Mouse (Mus musculus): Measurements from ENCODE around the gene Lrcol1.

The Lrcol1 gene

DNA sequence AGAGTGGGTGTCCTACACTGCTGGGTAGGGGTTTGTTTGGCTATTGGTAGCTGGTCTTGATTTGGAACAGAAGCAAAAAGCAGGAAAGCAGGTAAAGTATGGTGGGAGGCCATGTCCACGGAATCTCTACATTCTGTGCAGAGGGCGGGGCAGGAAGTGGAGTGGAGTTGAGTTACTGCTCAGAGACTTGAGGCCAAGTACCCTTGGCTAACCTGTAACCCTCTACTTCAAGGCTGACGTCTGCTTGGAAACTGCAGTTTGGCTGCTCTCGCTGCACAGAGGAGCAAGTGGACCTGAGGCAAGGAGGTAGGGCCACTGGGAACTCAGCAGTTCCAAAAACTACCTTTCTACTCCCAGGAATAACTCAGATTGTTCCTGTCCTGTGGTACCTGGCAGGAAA, at the start of gene Lrcol1:
TSS of gene Lrcol1 (plus strand) at position 207 of the 400 bp plus-strand sequence.
- DNase-seq (ENCODE audit: inconsistent ontology term): no peak

DNA sequence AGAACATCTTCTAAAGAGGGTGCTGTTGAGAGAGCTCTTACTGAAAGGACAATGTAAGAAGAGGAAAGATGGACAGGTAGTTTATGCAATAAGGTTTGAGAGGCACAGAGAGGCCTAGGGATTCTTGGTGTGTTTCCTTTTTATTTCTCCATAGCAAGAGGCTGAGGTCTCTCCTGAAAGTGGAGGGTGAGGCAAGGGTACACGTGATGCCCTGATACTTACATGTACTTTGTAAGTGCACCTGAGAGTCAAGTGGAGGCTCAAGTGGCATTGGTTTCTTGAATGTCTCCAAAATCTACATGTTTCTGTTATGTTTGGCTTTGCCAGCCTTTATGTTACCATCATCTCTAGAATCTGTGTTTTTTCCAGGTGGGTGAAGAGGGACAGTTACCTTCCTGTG, 47.9 kb upstream of the Lrcol1 start:
- DNase-seq (ENCODE audit: inconsistent ontology term): no peak

DNA sequence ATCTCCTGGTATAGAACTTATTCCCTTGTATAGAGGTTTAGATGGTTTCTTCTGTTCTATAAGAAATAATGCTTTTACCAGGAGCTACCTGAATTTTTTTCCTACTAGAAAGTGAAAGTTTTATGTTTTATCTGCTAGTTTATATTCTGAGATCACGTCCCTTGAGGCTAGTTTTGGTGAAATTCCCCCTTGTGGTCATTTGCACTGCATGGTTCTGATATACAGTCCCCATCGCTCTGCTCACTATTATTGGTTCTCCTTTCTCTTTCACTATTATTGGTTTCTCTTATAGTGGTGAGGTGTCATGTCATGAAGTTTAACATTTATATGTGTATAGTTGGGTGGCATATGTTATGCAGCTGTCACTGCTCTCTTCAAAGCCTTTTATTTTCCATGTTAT, 43.9 kb upstream of the Lrcol1 start:
- DNase-seq (ENCODE audit: inconsistent ontology term): no peak

DNA sequence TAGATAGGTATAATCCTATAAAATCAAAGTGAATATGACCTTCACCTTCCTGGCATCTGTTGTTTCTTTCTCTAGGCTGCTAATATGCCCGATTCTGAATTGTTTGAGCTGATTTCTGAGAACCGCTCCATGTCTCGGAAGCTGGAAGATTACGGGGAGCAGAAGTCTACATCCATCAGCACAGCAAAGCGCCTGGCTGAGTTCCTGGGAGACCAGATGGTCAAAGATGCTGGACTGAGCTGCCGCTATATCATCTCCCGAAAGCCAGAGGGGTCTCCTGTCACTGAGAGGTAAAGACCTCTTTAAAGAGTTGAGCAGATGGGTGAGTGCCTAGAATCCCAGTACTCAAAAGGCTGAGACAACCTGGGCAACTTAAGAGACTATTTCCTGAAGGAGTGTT, 35.7 kb upstream of the Lrcol1 start:
- DNase-seq (ENCODE audit: inconsistent ontology term): no peak

DNA sequence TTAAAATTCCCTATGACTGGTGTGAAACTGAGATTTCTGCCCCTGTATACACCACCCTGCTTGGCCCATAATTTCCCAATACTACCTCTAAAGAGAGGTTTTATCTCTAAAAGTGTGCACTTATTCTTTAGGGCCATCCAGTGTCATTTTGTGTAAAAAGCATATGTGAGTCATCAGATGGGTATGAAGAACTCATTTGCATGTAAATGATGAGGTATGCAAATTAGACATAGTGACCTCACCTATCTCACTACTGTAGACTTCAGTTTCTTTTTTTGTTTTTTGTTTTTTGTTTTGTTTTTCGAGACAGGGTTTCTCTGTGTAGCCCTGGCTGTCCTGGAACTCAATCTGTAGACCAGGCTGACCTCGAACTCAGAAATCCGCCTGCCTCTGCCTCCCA, 31.4 kb upstream of the Lrcol1 start:
- peak; percentile 24 for DNase-seq (ENCODE audit: inconsistent ontology term)

DNA sequence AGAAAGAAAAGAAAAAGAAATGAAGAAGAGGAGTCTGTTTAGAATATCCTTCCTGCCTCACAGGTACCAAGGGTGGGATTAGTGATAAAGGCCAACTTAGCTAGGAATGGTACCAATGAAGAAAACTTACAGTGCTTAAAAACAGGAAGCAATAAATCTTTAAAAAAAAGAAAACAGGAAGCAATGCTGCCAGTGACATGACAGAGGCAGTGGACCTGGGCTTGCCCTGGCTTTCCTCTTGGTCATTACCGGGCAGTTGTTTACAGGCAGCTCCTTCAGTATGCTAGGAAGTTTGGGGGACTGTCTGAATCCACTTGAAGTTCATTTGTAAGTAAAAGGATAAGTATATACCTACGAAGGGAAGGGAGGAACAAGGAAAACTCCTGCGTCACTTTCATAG, 14.0 kb upstream of the Lrcol1 start:
- DNase-seq (ENCODE audit: inconsistent ontology term): no peak

DNA sequence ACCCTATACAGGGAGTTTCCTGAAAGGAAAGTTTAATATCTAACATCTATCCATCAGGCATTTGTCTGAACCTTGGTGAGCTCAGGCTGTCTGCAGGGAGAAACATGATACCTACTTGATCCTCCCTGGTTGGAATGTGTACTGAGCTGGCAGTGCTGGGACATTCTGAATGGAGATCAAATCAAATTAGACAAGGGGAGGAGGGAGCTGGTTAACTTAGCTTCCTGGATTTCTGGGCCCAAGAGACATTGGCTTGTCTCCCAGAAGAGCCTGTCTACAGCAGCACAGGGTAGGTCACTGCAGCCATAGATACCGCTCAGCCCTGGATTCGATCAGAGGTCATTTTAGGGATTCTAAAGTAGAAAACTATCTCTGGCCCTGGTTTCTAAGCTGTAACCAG, 5.7 kb upstream of the Lrcol1 start:
- peak; percentile 85 for DNase-seq (ENCODE audit: inconsistent ontology term)

DNA sequence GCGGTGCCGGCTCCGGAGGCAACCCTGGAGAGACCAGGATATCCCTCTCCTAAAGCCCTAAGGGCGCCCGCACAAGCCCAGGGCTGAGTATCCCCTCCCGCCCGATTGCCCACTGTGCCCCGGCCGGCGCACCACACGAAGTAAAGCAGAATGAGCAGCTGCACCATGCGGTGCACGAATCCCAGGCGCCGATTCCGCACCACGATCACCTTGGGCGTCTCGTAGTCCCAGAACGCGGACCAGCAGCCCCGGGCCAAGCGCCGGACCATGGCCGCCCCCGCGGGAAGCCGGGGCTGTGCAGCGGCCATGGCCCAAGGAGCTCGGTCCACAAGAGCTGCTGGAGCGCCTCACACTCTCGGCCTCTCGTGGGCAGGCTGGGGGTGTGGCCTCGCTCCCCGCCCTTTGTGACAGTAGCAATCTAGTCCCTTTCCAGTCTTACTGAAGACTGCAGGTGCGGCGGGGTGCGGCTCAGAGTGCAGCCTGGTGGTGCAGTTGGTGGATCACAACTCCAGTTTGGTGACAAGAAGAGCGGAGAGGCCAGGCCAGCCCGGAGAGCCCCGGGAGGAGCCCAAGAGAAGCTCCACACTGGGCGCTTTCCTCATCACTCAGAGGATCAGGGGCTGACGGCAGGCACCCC, 1.8 kb upstream of the Lrcol1 start, which contains the start of gene P2rx2:
TSS of gene P2rx2 (minus strand) at position 565 of the 637 bp plus-strand sequence.
- DNase-seq (ENCODE audit: inconsistent ontology term): peak; percentile 72

DNA sequence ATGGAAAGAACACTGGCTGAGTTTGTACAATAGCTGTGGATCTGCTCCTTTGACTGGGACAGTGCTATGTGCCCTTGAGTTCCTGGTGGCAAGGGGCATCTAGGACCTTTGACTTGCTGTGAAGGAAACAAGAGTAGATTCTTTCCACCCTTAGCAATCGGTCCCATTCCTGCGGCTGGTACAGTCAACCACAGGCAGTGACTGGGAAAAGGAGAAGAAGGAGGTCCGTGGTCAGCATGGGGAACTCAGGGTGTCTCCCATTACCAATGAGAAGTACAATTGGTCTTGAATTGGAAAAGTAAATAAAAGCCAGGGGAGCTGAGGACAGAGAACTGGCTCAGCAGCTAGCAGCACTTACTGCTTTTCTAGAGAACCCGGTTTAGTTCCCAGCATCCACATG, 1.0 kb downstream of the Lrcol1 start:
- no peak for DNase-seq (ENCODE audit: inconsistent ontology term)

DNA sequence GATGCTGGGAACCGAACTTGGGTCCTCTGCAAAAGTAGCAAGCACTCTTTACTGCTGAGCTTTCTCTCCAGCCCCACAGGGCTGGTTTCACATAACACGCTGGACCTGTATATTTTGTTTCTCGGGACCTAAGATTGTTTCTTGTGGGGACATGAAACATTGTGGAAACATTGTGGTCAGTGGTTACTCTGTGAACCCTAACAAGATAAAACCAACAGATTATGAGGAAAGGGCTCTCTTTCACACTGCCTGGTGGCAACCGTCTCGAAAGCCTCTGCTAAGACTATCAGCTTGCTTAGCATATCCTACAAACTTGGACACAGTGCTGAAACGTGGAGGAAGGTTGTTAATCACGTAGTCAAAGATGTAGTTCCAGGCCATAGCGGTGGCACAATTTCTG, 2.5 kb downstream of the Lrcol1 start:
- no peak for DNase-seq (ENCODE audit: inconsistent ontology term)

DNA sequence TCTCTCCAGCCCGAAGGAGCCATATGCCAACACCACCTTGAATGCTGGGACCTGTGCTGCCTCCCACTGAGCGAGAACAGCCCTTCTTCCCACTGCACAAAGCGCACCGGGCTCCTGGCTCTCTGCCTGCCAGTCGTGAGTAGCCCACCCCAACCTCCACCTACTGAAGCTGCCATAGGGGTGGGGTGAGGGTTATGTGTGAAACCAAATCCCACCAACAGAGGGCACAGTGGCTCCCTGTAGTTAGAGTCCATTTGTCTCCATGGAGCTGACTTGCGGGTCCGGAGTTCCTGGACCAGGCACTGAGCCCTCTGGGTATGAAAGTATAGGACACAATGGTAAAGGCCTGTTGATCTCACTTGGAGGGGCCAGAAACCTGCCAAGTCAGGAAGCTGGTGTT, 10.2 kb downstream of the Lrcol1 start:
- DNase-seq (ENCODE audit: inconsistent ontology term): no peak

DNA sequence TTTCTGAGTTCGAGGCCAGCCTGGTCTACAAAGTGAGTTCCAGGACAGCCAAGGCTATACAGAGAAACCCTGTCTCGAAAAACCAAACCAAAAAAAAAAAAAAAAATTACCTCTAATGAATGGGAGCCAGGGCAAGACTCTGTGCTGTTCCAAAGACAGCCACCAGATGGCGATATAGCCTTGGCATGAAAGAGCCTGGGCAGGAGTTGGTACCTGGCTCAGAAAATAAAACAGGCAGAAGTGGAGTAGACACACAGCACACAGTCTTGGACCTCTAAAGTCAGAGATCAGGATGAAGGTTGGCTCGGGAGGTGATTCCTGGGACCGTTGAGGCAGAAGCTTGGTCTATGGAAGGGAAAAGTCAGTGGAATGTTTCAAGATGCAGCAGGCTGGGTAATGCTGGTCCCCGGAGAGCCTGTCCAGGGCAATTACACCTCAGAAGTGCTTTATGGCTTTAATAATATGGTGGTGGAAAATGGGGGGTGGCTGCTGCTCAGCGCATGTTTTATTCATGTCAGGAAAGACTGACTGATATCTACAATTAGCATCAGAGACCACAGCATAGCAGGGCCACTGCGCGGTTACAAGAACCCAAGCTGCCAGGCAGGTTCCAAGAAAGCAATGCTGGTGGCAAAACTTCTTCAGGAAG, 13.1 kb downstream of the Lrcol1 start:
- peak; percentile 66 for DNase-seq (ENCODE audit: inconsistent ontology term)

DNA sequence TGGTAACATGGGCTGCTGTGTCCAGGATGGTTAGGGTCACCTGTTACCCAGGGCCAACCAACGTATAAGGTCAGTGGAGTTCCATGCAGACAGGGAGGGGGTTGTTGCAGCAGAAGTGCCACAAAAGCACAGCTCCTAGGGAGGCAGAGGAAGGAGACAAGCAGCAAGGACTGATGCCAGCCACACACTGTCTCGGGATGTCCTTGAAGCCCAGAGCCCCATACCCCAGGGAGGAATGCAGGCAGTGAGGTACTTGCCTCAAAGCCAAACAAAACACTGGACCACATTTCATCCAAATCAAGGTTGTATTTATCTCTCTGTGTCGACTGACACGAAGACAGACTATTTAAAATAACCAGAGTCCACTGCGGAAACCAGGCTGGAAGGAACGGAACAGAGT, 16.9 kb downstream of the Lrcol1 start:
- DNase-seq (ENCODE audit: inconsistent ontology term): no peak

DNA sequence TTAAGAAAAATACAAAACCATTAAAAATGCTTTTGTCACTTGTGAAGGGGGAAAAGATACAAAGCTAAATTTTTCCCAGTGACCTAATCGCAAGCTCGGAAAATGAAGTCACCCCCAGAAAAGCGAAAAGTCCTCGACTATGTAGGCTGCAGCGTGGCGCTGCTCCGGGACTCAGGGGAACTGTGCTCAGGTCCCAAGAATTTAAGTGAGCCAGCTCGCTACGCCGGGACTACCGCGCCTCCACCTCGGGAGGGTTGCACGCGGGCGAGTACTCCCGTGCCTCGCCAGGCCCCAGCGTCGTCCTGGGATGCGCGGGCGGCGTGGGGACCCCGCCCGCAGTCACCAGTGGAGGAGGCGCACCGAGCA, 18.3 kb downstream of the Lrcol1 start:
- DNase-seq (ENCODE audit: inconsistent ontology term): no peak

DNA sequence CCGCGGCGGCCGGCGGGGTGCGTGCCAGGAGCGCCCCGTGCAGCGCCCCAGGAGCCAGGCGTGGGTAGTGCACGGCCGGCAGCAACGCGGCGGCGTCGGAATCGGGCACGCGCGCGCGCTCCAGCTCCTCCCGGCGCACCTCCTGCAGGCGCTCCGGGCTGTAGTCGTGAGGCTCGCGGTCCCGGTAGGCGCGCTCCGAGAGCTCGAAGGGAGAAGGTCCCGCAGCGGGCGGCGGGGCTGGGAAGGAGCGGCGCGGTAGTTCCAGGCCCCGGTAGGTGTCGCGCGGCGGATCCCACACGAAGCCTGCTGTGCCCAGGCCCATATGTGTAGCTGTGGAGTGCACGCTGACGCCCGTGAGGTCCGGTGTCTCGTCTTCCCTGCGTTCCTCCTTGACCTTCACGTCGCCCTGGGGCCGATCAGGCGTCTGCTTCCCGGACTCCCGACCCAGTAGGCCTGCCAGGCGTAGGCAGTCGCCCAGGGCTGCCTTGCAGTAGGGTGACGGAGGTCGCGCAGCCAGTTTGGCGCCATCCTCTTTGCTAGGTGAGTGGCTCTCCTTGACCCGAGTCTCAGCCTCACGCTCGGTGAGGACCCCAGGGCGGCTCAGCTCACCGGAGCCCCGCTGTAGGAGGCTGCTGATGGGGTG, 18.8 kb downstream of the Lrcol1 start:
- DNase-seq (ENCODE audit: inconsistent ontology term): peak; percentile 79

DNA sequence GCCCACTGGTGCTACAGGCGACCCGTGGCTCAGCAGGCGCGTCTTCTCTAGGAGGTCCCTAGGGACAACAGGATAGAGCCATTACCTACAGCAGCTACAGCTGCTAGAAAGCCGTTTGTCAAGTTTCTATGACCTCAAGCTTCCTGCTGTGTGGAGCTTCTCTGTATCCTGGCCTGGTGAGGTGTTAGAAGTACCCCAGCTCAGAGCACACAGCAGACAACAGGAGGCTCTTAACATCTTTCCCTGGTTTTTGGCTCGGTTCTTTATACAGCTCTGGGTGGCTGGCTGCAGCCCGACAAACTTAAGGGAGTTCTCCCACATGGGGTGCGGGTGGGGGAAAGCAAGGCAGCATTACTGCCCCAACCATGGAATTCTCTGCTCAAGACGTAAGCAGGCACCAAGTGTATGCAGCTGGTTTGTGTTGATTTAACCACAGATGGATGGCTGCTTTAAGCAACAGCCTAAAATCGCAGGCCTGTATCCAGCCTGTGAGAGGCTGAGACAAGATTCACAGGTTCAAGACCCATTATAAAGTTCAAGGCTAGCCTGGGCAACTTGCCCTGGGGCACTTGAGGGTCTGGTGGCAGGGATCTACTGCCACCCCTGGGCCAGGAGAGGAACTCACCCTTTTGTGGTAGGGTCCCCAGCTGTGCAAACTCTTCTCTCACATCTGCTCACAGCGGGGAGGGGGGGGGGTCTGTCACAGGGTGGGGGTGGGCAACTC, 19.5 kb downstream of the Lrcol1 start:
- no peak for DNase-seq (ENCODE audit: inconsistent ontology term)

DNA sequence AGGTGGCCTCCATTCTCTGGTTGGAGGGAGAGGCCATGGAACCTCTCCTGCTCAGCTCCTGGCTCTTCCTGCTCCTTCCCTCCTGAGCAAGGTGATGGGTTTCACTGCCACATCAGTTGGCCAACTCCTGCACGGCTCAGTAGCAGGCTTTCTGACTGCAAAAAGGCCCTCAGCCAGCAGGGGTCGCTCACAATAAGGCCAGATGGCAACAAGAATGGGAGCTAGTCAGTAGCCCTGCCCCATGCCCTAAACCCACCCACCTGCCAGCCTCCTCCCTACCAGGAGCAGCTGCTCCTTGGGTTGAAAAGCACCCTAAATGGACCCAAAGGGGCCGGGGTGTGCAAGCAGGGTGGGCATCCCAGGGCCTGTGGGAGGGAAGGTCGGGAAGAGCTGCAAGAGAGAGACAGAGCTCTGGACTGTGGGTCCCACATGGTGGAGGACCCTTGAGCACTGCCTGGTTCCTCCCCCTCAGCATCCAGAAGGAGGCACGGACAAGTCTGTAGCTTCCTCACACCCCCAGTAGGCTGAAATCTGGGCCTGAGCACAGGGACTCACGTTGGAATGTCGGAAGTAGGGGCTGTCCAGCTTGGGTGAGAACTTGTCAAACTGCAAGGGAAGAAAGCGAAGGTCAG, 32.4 kb downstream of the Lrcol1 start:
- DNase-seq (ENCODE audit: inconsistent ontology term): peak; percentile 39

DNA sequence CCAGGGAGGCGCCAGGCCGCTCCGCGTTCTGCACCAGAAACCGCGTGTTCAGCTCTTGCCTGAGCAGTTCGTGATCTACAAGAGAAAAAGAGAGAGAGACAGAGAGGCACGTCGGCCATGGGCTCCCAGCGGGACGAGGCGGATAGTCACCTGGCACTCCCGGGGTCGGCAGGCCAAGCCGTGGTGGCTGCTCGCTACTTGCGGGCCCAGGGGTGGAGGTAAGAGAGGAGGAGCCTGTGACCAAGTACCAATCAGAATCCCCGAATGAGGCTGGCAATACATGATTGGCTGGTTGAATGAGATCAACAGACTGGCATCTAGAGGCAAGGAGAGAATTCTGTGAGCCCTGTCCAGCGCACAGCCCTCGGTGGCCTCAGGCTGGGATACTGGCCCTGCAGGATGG, 33.7 kb downstream of the Lrcol1 start:
- no peak for DNase-seq (ENCODE audit: inconsistent ontology term)

DNA sequence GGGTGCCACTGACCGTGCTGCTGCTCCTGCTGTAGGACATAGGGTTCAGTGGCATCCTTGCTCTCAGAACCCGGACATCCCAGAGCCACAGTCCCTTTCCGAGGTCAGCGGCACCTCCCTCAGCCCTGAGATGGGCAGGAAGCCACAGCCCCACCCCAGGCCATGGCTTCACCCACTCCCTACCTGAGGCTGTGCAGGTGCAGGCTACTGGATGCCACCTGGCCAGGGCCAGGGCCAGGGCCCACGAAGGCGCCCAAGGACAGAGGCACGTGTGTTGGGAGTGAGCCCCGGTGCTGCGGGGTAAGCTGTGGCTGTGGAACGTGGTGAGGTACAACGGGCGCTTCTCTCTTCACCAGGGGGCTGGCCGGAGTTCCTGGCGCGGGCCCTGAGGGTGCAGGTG, 34.6 kb downstream of the Lrcol1 start:
- no peak for DNase-seq (ENCODE audit: inconsistent ontology term)

DNA sequence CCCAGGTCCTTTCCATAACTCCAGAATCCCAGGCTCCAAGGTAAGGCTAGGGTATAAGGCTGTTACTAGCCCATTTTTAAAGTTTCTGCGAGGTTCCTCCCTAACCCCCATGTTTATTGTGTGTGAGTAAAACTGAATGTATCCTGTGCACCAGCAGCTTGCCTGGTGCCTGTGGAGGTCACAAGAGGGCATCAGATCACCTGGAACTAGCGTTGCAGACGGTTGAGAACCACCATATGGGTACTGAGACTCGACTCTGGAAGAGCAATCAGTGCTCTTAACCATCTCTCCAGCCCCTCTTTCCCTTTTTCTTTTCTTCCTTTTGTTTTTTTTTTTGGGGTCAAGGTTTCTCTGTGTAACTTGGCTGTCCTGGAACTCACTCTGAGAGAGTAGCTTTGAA, 35.3 kb downstream of the Lrcol1 start:
- no peak for DNase-seq (ENCODE audit: inconsistent ontology term)

DNA sequence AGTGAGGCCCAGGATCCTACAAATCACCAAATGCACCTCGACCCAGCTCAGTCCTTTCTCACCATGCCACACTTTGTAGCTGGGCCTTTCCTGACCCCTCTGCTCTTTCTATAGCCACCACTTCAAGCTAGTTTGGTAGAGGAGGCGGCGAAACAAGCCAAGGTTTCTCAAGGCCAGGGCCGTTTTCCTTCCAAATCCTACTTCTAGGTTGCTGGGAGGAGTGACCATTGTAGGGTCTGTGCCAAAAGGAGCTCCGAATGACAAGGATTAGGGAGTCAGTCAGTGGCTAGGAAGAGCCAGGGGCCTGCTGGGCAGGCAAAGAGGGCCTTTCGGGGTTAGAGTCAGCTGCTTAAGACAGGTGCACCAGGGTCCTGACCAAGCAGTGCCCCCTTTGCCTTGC, 40.0 kb downstream of the Lrcol1 start:
- no peak for DNase-seq (ENCODE audit: inconsistent ontology term)

DNA sequence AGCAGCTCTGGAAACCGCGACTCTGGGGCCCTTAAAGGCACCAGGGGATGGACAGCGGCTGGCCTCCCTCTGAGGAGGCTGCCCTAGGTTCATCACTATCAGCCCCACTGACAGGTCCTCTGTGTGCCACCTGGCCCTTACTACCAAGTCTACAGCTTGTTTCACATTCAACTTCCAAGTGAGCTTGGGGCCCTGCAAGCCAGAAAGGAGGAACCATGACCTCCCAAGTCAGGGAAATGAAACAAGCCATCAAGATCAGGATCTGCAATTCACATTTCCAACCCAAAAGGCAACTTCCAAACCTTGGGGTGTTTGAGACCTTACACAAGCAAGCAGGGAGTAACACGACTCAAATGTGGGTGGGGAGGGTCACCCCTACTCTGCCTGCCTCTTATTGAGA, 40.7 kb downstream of the Lrcol1 start:
- no peak for DNase-seq (ENCODE audit: inconsistent ontology term)
